Mouse (Mus musculus) adipocyte (in vitro differentiated cells): ENCODE measurements around the gene Ankzf1.

Experiments
- DNase-seq: peaks from one replicate; pipeline ENCODE4 v3.0.0-alpha.2; 2016; ENCODE audit warnings: low spot score

Ankzf1 gene

DNA sequence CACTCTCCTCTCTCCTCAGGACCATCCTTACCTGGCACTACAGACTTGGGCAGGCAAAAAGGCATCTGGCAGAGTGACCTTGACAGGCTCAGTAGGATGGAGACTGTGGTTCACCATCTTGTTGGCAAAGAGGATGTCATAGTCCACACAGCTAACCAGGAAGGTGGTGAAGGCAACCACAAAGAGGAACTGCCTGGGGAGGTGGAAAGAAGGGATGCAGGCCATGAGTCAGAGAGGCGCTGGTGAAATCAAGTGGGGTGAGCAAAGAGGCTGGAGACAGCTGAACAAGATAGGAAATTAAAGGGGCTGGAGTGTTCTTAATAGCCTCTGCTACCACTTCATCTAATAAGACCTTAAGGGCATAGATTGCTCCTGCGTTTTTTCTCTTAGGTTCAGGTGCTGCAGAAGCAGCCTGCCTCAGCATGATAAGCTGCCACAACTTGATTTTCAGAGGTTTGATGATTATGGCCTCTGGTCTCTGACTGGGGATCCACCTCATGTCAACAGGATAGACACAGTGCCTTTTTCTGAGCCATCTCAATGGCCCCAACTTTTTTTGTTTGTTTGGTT, 4.0 kb upstream of the Ankzf1 start:
- no peak for DNase-seq

DNA sequence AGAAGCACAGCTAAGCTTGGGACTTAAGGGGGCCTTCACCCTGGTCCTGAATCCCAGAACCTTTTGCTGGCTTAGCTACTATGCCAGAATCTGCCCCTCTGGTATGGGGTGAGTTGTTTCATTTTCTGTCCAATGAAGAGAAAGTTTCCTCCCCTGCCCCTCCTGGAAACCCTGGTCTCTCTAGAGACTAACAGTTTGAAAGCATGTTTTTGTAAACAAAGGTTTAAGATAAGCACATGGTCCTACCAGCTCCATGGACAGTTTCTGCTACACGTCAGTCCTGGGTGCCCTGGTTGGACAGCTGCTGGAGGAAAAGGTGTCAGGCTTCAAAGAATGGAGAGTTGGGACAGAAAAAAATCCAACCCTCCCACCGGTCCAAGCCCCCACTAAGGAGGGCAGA, 1.4 kb upstream of the Ankzf1 start:
- peak; percentile 19 for DNase-seq

GRCm38 (mm10) chr1:75191258-75191621, 711 bp upstream of the Ankzf1 start:
- no peak for DNase-seq

DNA sequence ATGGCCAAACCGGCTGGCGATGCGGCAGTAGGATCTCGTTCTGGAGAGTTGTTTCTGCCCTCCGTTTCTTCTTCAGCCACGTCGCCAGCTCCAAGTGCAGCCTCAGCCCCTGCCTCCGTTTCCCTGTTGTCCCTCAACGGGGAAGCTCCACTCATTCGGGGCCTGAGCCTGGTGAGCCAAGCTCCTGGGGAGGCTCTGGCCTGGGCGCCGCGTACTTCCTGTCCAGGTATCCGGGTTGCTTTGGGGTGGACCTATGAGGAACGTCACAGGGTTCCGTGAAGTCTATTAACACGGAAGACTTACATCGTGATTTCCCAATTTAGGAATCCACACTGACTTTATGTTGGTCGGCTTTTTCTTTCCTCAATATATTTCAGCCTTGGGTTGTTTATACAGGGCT, 501 bp downstream of the Ankzf1 start:
- peak; percentile 52 for DNase-seq

- DNase-seq, result peak; percentile 33
These were observed 9.3 kb downstream of the Ankzf1 start for GRCm38 (mm10) chr1:75201236-75201635.

- DNase-seq, result peak; percentile 37
These were observed 17.2 kb downstream of the Ankzf1 start for GRCm38 (mm10) chr1:75208967-75209678.

GRCm38 (mm10) chr1:75210136-75211087, 18.5 kb downstream of the Ankzf1 start, which contains the start of the genes Glb1l and Stk16:
Gene Glb1l, minus strand, starts transcription at chr1:75210813.
Gene Stk16, plus strand, starts transcription at chr1:75210838.
- DNase-seq, result peak; percentile 95

DNA sequence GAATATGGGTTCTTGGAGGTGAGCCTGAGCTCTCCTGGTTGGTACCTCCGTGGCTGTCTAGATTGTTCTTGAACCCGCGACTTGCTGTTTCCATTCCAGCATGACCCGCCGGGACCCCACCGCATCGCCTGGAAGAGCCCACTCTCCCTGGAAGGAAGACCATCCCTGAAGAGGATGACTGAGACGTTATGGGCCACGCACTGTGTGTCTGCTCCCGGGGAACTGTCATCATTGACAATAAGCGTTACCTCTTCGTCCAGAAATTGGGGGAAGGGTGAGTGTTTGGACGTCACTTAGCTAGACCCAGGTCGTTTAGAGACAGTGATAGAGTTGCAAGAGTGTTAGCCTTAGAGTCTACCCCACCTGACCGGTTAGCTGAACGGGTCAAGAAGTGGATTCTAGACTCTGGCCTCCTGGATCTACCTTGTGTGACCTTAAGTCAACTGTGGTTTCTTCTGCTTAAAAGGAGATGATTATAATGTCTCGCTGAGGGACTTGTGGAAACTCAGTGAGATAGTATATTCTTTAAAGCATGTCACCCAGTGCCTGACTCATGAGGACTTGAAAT, 19.3 kb downstream of the Ankzf1 start:
- DNase-seq, result peak; percentile 12

DNA sequence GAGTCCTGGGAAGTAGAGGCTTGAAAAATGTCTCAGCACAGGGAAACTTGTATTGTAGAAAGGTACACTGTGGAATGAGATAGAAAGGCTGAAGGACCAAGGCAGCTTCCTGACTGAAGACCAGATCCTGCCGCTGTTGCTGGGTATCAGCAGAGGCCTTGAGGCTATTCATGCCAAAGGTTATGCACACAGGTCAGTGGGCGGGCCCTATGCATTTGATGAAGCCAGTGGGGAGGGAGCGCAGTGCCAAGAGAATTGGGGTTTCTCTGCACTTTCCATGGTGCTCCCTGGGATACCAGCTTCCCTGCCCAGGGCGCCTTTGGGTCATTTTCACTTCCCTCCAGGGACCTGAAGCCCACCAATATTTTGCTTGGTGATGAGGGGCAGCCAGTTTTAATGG, 20.6 kb downstream of the Ankzf1 start:
- DNase-seq, result no peak

GRCm38 (mm10) chr1:75213096-75213495, 21.1 kb downstream of the Ankzf1 start:
- DNase-seq, result no peak

DNA sequence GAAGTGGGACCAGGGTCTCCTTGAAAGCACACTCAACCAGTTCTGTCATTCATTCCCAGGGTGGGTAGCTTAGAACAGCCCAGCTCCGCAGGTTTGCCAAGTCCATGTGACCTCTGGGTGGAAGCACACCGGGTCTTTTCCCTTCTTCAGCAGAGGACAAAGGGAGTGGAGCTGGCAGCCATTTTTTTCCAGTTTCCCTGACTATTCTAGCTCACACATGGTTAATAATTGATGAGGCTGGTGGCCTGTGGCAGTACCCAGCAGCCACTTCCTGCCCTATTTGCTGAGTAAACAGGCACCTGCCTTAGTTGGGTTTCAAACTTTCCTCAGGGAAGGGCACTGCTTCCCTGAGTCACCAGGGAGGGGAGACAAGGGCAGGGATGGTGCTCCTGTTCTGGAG, 22.5 kb downstream of the Ankzf1 start:
- no peak for DNase-seq

DNA sequence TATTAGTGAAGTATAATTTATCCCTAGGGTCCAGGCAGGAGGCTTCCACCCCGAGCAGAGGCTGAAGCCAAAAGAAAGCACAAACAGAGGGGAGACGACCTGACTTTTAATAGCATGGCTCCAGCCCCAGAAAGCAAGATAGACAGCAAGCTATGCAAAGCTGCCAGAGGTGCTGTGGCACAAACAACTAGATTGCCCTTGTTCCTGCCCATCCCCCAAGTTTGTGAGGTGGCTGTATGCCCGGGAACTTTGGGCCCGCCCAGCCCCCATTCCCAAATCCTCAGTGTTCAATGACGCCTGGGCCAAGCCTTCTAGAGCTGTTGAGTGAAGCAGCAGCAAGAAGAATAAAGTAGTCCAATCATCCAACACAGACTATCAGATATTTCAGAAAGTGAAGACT, 22.9 kb downstream of the Ankzf1 start:
- DNase-seq, result peak; percentile 28

DNA sequence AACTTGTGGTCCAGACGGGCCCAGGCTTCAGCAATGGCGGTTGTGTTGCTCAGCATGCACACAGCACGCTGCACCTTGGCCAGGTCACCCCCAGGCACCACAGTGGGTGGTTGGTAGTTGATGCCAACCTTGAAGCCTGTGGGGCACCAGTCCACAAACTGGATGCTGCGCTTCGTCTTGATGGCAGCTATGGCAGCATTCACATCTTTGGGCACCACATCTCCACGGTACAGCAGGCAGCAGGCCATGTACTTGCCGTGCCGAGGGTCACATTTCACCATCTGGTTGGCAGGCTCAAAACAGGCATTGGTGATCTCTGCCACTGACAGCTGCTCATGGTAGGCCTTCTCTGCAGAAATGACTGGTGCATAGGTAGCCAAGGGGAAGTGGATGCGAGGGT, 23.8 kb downstream of the Ankzf1 start:
- DNase-seq, result no peak

DNA sequence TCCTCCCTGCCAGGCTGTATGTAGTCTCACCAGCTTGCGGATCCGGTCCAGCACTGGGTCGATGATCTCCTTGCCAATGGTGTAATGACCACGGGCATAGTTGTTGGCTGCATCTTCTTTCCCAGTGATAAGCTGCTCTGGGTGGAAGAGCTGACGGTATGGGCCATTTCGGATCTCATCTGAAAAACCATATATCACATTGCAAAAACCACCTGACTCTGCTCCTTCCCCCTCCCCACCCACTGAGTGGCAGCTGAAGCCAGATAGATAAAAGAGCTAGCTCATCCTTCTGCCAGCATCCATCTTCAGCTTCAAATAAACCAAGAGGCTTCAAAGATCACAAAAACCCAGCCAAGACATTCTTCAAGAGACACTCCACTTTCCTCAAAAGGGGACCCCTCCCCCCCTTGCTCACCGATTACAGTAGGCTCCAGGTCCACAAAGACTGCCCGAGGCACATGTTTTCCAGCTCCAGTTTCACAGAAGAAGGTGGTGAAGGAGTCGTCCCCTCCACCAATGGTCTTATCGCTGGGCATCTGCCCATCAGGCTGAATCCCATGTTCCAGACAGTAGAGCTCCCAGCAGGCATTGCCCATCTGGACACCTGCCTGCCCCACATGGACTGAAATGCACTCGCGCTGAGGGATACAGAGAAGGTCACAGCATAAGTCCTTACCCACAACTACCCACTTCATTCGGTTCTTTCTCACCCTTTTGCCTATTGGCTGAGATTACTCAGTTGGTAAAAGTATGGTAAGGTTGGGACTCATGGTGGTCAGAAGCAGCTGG, 25.0 kb downstream of the Ankzf1 start:
- no peak for DNase-seq

DNA sequence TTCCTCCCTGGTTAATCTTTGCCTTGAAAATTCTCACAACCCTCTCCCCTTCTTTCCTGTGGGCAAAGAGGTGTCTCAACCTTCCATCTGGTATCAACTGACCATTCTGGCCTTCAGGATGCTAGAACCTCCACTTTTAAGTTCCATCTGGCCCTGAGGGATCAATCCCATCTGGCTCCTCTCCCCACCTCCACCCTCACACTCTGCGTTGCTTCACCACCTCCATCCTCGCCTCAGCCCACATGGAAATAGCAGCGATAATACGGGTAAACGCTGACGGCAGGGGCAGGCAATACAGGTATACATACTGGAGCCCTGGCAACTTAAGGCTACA, 25.9 kb downstream of the Ankzf1 start:
- no peak for DNase-seq

DNA sequence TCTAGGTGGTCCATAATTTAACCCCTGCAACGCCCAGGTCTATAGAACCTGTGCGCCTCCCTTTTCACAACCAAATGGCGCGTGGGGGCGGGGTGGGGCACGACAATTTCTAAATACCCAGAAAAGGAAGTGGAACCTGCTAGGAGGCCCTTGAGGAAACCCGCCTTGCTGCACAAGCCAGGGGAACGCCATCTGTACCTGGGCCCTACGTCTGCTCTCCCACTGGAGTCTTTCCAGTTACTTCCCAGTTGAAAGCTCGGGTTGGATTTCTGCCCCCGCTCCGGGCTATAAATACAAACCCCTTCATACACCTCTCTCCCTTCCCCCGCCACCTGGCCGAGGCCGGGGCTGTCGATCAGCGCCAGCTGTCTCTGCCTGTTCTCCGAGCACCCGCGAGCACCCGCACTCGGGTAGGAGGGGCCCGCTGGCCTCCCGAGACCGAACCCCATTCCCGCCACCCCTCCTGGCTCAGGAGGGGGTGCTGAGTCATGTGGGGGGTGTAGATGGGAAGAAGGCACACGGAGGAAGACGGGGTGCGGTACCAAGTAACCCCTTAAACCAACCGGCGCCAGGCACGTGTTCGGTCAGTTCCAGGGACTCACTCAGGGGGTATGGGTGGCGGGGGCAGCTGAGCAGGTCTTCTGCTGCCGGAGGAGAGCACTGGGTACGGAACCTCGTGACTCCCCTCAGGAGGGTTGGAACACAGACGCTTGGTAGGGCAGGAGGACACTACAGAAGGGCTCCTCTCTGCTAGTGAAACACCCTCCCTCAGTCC, 26.5 kb downstream of the Ankzf1 start:
- DNase-seq, result no peak

DNA sequence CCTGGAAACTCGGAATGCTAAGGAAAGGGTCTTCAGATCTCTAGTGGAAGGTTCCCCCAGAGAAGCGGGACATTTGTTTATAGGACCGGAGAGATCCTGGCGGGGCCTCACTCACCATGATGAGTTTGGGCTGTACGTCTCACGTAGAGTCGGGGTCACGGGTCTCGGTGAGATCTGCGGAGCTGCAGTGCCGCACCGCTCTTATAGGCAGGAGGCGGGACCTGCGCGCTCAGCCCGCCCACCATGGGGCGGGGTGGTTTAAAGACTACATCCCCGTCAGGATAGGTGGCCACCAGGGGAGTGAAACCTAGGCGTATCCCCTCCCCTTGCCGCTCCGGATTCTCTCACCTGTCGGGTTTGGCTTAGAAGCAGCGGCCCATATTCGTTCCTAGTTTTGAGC, 27.1 kb downstream of the Ankzf1 start:
- DNase-seq, result peak; percentile 12

DNA sequence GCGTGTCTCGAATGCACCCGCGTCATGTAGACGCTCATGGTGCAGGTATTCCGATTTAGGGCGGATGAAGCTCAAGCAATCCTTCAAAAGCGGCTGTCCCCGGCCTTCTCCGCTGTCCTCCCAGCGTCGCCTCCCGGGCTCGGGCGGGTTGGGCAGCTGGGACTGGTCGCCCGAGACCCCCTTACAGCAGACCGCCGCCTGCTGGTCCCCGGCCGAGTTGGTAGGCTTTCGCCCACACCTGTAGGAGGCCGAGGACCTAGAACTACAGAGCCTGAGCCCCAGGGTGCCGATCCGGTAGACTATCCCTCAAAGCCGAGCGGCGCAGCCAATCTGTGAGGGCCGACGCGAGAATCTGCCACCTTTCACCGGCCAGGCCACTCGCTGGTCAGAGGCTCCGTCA, 27.6 kb downstream of the Ankzf1 start, which contains the start of gene Tuba4a:
TSS of gene Tuba4a (minus strand) at position 335 of the 400 bp plus-strand sequence.
- DNase-seq, result no peak

- no peak for DNase-seq
These were observed 29.6 kb downstream of the Ankzf1 start for GRCm38 (mm10) chr1:75221538-75221937.

DNA sequence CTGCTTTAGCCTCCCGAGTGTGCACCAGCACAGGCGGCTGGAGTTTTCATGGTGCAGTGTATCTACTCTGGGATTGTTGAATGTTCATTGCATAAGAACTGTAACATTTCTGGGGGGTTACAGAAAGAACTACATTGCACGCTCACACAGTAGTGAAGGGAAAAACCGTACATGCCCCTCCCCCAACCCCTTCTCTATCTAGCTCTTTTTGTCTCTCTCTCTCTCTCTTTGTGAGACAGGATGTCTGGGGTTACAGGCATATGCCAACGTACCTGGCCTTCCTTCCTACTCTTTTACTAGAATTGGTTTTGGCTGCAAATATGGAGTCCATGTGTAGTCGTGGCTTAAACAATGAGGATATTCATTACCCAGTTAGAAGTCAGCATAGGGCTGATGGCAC, 31.0 kb downstream of the Ankzf1 start:
- no peak for DNase-seq

DNA sequence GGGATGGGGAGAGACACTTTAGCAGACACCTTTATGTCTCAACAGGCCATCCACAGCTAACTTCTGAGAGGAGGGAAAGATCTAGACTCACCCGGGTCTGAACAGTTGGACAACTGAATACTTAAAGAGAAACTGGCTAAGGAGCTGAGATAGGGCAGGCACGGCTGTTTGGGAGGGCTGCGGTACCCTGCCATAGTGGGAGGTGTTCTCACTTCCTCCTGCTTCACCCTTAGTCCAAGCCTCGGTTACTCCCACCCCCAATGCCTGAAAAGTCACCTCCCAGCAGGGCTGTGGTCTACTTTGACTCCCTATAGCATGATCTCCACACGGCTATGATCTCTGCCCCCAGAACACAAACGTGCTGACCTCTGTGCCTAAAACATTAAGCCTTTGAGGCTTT, 31.6 kb downstream of the Ankzf1 start:
- no peak for DNase-seq
